Mouse (Mus musculus) testis, postnatal 10 days (tissue): Measurements from ENCODE around the gene Selenom.
A peak's percentile ranks its signal among the peaks of the same experiment; 100 is the strongest.

Experiments used
- DNase-seq: peaks from one replicate; pipeline ENCODE4 v3.0.0; 2021; ENCODE audit warnings: low spot score

The Selenom gene

GRCm38 (mm10) chr11:3530731-3531130 is 16.2 kb downstream of the Selenom start:
- DNase-seq, result no peak

DNA sequence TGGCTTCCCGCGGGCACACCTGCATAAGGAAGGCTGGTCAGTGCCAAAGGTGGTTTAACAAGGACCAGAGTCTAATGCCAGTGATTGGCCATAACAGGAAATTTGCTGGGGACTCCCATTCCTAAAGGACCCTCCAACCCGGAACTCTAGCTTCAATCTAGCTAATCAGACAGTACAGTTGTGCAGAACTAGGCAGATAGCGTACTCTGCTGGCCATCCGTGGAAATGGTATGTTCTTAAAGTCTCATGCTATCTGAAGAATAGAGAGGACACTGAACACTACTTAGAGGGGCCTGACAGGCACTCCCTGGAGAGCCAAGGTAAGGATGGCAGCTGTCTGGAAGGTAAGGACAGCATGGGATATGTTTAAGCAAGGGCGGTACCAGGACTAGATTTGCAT is 17.1 kb downstream of the Selenom start:
- no peak for DNase-seq

GRCm38 (mm10) chr11:3532101-3532931 is 17.8 kb downstream of the Selenom start:
- no peak for DNase-seq

DNA sequence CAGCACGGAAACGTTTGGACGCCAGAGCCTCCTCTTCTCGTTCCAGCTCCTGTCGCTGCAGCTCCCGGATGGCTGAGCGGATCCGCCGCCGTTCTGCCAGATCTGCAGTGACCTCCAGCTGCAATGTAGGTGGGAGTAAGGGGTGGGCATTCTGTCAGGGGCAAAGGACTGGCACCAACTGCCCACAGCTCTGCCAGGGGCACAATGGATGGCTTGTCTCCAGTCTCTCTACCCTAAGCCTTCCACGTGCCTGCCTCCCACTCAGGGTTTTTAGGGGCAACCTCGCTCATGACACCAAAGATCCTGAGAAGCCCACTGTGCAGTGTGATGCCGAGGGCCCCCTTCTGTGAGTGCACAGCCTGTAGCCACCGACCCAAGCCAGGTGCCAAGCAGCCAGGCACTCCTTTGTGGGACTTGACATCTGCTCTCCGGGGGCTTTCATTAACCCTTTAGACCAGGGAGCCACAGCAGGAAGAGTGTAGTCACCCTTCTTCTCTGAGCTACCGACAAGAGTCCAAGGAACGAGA is 19.0 kb downstream of the Selenom start:
- DNase-seq, result no peak

DNA sequence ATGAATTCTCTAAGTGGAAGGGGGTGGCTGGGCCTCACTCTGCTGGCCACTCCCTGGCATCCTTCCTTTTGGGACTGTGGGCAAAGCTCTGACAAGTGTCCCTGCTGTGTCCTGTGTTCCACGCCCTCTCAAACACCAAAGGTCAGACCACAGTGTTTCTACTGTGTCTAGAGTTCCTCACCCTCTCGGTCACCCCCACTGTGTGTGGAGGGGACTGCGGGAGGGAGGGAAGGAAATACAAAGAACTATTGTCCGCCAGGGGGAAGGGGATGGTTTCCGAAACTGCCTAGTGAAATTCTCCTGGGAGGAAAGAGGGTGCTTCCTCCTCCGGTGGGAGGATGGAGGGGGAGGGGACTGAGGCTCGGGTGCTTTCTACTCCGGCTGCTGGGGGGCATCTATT is 20.5 kb downstream of the Selenom start:
- DNase-seq, result no peak

DNA sequence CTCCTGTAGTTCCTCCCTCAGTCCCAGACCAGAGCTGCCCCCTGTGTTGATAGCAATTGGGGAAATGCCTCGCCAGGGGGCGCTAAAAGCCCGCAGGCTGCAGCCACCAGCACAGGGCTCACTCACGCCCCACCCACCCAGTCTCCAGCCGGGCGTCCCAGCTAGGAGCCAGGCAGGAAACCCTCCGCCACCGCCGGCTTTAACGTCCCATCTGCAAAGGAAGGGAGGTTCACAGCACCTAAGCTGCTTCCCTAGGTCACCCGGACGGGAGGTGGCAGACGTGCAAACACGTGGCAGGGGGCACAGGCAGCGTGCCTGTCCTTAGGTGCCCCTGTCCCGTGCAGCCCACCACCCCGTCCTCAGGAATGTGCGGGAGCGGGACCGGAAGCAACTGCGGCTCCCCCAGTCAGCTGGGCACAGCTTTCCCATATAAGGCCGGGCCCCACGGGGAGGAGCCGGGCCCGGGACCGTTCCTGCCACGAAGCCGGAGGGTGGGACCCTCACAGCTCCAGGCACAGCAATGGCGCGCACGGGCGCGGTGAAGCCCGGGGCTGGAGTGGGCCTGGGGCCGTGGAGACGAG is 21.0 kb downstream of the Selenom start:
- DNase-seq, result peak; percentile 99

GRCm38 (mm10) chr11:3536082-3536481 is 21.6 kb downstream of the Selenom start:
- DNase-seq, result no peak

DNA sequence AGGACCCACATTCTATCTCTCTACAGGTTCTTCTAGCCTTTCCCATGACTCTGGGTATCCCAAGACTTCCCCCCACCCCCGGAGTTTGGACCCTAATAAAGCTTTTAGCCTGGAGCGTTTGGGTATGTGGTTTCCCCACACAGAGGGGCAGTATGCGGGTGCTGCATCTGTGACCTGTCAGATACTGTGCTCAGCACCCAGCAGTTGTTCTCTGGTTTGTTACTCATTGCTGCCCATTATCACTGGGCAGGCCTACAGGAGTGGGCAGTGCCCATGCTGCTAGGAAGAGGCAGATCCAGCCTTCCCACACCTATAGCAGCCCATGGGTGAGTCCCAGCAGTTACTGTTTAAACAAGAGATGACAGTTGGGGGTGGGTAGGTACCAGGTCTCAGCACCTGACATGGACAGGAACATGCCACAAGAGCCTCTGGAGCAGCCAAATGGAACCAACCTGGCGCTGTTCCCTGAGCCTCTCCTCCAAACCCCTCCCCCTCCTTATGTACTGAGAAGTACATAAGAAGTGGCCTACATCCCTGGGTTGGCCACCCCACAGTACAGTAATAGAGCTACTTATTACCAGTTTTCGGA is 22.4 kb downstream of the Selenom start:
- no peak for DNase-seq

DNA sequence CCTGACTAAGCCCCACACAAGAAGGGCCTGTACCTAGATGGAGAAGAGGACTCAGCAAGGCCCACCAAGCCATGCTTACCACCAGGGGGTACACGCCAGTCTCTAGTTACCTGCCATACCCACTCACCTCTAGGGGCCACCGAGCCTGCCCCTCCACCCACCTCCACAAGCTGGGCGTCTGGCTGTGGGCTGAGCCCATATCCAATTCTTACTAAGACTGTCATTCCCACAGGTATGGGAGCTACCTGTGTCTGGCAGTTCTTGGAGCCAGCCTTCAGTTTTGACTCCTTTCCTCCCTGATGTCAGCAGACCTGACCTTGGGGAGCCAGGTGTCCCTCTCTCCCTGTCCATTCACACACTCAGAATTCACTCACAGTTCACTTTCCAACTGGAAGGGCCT is 23.2 kb downstream of the Selenom start:
- no peak for DNase-seq

GRCm38 (mm10) chr11:3538341-3538740 is 23.9 kb downstream of the Selenom start:
- no peak for DNase-seq

DNA sequence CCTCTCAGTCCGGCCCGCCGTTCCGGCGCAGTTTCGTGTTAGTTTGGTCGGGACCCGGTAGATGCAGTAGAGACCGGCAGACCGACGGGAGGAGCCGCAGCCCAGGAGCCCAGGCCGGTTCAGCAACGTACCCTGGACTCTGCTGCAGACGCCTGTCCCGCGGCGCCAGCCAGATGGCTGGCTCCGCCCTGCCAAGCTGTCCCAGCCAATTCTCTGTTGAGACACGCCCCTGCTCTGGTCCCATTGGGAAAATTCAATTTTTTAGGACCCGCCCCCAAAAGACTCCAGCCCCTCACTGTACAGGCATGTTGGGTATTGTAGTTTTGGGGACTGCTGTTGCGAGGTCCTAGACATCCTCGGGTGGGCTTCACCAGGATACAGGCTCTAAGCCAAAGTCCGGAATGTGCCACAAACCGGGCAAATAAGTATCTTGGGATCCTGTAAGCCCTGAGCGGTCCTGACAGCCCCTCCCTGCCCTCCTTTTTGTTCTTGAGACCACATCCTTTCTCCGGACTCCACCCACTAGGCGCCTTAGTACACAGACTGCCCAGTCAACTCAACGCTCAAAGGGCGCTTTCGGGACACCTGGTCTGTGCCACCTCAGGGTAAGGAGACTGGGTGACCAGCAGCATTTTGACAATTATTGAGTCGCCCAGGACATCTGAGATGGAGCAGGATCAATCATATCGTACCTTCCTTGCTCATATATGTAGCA is 24.8 kb downstream of the Selenom start:
- peak; percentile 90 for DNase-seq

DNA sequence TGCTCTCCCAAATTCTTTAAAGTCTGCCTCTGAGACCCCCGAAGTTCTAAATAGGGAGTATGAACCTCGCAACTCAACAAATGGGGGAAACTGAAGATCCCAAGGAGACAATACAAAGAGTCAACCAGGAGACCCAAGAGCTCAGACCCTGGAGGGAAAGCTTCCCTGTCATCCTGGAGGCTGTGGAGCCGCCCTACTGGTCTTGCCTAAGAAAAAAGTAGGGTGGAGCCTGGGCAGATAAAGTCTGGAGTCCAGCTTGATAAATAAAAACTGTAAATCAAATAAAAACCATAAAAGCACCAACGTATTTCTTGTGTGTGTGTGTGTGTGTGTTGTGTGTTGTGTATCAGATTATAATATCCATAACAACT is 25.3 kb downstream of the Selenom start:
- DNase-seq, result no peak

- no peak for DNase-seq
Observed at GRCm38 (mm10) chr11:3540451-3541085, 26.1 kb downstream of the Selenom start, which contains the start of gene Smtn. Gene Smtn (minus strand): TSS chr11:3540612.

DNA sequence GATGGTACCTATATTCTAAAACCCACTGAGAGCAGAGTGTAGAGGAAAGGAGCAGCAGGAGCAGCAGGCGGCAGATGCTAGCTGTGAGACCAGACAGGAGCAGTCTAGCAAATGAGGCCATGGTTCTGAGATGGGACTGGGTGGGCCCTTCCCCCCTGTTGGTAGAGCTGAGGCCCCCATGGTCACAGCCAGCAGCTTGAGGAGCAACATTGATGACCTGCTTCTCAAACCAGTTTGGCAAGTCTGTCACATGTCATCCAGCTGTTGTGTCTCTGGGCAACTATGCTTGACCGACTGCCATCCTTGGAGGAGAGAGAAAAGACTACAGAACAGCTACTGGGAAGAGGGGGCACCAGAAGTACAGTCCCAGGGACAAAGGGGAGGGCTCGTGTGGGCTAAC is 27.4 kb downstream of the Selenom start:
- no peak for DNase-seq

DNA sequence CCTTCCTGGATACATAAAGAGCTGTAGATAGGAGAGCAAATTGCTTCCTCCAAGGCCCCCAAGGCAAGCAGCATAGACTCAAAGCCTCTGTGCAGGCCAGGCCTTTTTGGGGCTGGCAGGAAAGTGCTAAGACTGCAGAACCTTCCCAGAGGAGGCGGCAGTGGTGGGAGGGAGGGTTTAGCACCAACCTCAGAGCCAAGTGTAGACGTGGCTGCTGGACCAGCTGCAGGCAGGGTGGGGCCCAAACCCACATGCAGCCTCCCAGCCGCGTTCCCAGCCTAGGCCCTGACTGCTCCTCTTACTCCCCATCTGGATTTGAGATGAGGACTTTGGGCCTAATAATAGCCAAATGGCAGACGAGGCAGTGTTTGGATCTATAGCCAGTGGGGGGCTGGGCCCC is 28.5 kb downstream of the Selenom start:
- DNase-seq, result no peak

- no peak for DNase-seq
Observed at GRCm38 (mm10) chr11:3544409-3544808, 29.9 kb downstream of the Selenom start.

GRCm38 (mm10) chr11:3545531-3546241 is 31.2 kb downstream of the Selenom start:
- DNase-seq, result no peak

- DNase-seq, result no peak
Observed at GRCm38 (mm10) chr11:3546242-3546562, 31.7 kb downstream of the Selenom start.

GRCm38 (mm10) chr11:3547047-3547446 is 32.6 kb downstream of the Selenom start:
- no peak for DNase-seq

DNA sequence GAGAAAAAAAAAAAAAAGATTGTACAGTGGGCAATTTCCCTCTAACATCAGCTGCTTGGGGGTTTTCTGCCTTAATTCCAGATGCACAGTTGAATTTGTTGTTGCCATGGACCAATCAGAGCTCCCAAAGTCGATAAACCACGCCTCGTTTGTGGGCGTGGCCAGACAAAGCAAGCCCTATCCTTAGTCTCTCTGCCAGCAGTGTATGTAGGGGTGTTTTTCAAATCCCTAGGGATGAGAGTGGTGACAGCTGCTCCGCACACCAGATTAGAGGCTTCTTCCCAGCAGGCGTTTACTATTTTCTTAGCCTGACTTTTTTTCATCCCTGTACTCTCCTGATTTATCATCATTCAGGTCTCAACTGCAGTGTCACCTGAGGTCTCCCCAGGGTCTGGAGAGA is 33.5 kb downstream of the Selenom start:
- DNase-seq, result no peak

DNA sequence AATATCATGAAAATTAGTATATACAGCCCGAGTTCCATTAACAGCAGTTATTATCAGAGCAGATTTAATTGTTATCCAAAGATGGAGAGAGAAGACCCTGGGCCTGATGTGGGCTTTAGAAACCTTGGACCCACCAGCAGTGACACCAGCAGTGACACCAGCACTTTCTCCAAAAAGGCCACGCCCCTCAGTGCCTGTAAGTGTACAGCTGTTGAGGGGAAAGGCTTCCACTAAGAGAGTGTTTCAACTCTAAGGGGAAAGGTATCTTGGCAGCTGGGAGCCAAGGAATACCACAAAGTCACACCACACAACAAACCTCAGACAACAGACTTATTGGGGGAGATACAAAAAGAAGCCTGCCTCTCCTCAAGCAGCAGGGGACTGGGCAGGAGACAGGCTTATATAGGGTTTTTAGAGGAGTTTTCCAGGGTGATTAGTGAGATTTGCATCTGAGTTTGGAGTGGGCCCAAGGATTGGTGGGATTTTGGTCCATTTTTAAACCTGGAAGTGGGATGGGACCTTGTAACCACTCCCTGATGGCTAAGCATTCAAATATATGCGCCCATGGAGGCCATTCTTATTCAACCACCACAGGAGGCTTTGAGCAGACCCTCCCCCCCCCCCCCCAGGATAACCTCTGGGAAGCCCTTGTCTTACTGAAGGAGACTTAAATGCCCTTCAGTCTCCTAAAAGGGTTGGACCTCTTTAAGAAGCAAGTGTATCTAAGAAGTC is 34.2 kb downstream of the Selenom start:
- DNase-seq, result no peak
